Mouse (Mus musculus) brown adipose tissue, adult 24 weeks (tissue): ENCODE data around the gene Abcc9. TPM values are rescaled to one million over a fixed set of nuclear protein-coding genes. Genes with fewer than 3 reads are reported as not detected.
A peak's percentile ranks its signal among the peaks of the same experiment; 100 is the strongest.

Experiments
- H3K27ac ChIP-seq: fragments of 200-500 bp; replicated peaks from 2 replicates; pipeline ENCODE4 v1.5.1; 2012; ENCODE audit warnings: low read depth, mild to moderate bottlenecking, low read length
- H3K4me1 ChIP-seq: fragments of 200-500 bp; 2 replicates; pipeline ENCODE4 v1.6.1; 2012; ENCODE audit warnings: low read length, mixed read lengths; ENCODE audit not compliant: control insufficient read depth, insufficient read depth, insufficient read length
- H3K4me3 ChIP-seq: fragments of 200-500 bp; 2 replicates; pipeline ENCODE4 v1.5.1; 2012; ENCODE audit warnings: low read depth, mild to moderate bottlenecking, low read length, moderate library complexity; ENCODE audit not compliant: insufficient read depth
- polyA plus RNA-seq: library from polyadenylated mRNA; stranded (reverse); fragments of >200 nt; gene quantifications from 2 replicates; pipeline ENCODE4 v1.2.4, GENCODE M21; 2012; ENCODE audit not compliant: missing spikeins, insufficient read depth, insufficient read length

Gene Abcc9
- polyA plus RNA-seq, 1 experiment = 9.4 TPM

DNA sequence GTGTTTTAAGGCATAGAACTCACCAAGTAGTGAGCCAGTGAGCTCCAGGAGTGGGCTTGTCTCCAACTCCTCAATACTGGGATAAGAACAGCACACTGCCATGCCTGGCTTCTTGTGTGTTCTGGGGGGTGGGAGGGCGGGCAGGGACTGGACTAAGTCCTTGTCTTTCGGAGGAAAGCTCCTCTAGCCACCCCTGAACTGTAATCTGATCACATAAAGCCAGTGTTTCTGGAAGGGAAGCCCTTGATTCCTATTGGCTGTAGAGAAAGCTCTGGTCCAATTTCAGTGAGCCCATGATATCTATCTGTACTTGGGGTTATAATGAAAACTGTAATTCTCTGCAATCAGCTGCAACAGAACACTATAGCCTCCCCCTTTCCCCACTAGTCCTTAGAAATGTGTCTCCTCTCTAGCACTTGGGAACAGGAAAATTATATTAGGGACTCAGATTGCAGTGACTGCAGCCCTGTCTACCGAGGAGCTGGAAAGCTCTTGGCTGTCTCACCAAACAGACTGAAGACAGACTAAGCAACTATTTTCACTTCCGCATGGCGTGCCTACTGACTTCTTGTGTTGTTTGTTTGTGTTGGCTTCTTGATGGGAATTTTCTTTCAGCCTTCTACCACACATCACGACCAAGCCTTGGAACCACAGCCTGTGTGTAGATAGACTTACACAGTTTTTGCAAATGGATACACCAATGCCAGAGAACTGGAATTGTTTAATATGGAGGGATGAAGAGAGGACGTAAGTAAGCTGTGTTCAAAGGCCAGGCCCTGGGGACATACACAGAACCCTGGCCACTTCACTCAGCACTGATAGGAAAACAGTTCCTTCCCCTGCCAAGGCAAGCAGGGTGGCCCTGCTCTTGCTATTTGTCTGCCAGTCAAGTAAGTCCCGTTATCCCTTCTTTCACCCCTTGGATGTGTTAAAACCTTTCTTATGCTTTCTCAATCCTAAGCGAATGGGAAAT lies 92.4 kb downstream of the Abcc9 start:
- no peak overlapping the region for H3K27ac ChIP-seq
- H3K4me3 ChIP-seq = no peak overlapping the region
- no peaks in the 10 kb centered on the region for H3K4me1 ChIP-seq

DNA sequence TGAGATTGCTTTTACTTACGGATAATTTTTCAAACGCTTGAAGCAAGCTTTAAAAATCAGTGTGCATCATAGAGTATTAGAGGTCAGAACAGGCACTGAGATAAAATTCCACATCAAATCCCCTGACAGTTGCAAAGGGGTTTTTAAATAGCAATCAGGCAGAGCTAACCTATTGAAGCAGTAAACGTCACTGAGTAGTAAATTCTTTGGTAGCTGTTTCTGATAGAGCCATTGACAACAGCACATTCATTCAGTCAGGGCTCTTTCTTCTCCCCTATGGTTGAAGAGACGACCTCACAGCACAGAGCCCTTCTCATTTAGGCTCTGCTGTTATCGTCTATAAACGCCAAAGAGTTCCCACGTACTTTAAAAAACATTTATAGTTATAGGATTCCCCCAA lies 95.0 kb downstream of the Abcc9 start:
- Histone ChIP-seq H3K4me3 (no peak overlapping the region), H3K4me1 (no peaks in the 10 kb centered on the region), H3K27ac (no peak overlapping the region)

DNA sequence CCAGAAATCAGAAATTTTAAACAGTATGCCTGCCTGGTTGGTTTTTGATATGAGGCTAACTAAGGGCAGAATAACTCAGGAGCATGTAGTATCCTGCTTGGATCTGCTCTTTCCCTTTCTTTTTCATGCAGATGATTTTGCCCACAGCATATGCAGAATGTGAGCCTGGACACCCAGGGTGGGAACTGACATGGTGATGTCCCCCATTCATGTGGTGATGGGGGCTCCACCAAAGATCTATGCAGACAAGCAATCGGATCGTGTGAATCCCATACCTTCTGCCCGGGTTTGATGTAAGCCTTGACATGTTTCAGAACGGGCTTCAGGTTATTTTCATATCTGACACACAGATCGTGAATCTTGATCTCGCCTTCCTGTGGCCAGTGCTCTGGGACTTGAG lies 99.3 kb downstream of the Abcc9 start:
- no peak overlapping the region for H3K27ac ChIP-seq
- no peaks in the 10 kb centered on the region for H3K4me1 ChIP-seq
- no peak overlapping the region for H3K4me3 ChIP-seq

DNA sequence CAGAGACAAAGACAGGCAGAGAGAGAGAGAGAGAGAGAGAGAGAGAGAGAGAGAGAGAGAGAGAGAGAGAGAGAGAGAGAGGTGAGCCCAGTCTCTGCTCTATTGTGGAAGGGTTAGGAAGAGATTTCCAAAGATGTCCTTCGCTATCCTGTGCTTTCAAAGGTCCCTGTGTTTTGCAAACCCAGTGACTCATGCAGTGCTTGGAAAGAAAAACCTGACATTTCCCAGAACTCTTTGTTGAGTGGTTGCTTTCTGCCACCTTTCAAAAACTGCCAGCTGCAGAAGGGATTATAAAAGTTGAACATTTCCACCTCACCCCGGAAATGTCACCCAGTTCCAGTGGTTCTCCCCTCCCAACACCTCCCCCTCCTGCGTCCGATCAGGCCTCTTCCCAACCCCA lies 123.3 kb downstream of the Abcc9 start:
- H3K4me3 ChIP-seq = no peak overlapping the region
- no peaks in the 10 kb centered on the region for H3K4me1 ChIP-seq
- H3K27ac ChIP-seq = no peak overlapping the region

DNA sequence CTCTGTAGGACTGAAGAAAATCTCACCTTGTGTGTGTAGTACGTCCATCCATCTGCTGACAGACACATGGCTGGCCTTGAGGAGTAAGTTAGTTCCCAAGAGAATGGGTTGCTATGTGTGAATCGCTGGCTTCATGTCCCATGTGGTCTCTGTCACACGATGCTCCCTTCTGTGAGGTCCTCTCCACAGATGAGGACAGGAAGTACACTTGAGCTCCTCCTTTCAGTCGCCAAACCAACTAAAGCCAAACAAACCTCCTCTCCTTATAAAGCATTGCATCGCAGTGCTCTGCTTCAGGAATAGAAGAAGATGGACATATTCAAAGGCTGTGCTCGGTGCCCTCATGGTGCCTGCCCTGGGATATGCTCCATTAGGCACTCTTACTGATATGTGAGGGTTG lies 124.3 kb downstream of the Abcc9 start:
- Histone ChIP-seq H3K27ac (no peak overlapping the region), H3K4me3 (no peak overlapping the region), H3K4me1 (no peaks in the 10 kb centered on the region)

DNA sequence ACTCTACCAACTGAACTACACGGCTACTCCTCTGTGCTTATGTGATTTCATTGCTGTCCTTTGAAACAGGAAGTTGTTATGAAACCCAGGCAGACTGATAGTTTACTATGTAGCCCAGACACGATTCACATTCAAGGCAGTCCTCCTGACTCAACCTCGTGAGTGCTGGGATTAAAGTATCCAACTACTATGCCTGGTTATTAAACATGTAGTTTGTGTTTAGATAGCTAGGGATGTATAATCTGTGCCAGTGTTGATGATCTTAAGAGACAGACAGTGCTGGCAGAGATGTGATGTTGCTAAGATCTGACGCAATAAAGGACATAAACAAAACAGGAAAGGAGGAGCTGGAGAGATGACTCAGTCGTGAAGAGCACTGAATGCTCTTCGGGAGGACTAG lies 129.2 kb downstream of the Abcc9 start:
- Histone ChIP-seq H3K27ac (0 out of 2 replicates have a peak overlapping the region, but pooled peaks have one; percentile 4), H3K4me3 (no peak overlapping the region), H3K4me1 (no peaks in the 10 kb centered on the region)

DNA sequence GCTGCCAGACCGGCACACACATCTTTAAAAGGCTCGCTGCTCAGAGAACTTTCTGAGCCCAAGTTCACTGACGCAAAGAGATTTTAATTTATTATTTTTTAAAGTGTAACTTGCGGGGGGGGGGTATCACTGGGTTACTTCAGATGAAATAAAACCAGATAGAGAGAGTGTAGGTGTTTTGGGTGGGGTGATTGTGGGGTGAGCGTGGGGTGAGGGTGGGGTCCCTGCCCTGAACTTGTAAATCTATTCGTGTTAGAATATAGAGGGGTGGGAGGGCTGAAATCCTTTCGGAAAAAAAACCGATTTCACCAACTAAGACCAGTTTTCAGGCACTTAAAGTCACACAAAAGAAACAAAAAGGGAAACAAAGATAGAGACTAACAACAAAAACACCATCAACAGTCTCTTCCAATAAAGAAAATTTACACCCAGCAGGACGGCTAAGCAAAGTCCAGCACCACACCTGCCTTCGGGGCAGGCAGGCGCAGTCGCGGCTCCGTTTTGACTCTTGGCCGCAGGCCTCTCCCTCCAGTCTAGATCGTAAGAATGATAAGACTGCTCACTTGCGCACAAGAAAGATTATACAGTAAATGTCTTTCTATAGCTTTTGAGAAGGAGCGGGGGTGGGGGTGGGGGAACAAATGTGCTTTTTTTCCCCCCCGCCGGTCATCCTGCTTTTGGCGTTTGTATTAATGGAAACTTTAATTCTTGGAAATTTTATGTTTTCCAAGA lies 130.3 kb downstream of the Abcc9 start:
- peak overlapping the region; percentile 61 for H3K4me3 ChIP-seq
- no peaks in the 10 kb centered on the region for H3K4me1 ChIP-seq
- H3K27ac ChIP-seq = peak overlapping the region; percentile 71

DNA sequence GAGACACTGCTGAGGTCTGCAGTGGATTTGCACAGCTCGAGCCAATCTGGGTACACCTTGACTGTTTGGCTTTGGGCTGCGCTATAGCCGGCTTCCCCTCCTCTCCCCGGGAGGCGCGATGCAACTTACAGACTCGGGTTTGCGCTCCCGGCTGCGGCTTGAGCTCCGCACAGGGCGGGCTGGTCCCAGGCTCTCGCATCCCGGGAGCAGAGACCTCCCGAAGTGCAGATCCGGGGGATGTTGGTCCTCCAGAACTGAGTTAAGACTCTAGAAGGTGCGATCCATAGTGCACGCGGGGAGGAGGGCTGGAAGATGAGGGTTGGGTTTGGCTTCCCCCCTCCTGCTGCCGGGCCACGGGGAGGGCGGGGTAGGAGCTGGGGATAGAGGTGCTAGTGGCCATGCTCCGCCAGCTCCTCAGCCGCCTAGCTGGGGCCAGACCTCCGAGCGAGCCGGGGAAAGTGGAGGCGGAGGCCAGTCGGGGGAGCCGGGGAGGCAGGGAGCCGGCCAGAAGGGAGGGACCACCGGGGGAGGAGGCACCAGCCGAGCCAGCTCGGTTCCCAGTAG lies 131.0 kb downstream of the Abcc9 start, which contains the start of gene Kcnj8:
TSS of gene Kcnj8 (minus strand) at position 560 of the 564 bp plus-strand sequence.
- no peaks in the 10 kb centered on the region for H3K4me1 ChIP-seq
- H3K4me3 ChIP-seq = peak within 1 kb of the TSS; percentile 61
- peak within 1 kb of the TSS; percentile 71 for H3K27ac ChIP-seq

DNA sequence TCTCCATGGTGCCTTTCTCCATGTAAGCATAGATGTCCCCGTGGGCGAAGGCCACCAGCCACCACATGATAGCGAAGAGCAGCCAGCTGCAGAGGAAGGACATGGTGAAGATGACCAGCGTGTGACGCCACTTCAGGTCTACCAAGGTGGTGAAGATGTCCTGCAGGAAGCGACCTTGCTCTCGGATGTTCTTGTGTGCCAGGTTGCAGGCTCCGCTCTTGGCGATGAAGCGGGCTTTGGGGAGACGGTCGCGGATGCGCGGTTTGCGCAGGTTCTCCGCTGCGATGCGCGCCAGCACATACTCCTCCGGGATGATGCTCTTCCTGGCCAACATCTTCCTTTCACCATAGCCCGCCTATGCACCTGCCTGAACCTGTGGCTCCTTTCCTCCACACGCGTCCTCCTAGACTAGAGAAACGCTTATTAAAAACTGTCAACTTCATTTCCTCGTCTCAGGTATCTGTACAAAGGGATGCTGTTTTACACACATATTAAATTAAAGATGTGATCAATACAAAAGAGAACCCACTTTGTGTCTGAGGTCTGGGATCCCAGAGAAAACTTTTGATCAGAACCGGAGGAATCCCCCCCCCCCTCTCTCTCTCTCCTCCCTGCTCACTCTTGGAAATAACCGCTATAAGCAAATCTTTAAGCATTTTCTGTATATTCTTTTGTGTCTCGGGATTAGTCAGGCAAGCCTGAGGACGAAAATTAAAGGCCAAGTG lies 131.9 kb downstream of the Abcc9 start:
- Histone ChIP-seq H3K27ac (peak overlapping the region; percentile 40), H3K4me3 (peak overlapping the region; percentile 26), H3K4me1 (no peaks in the 10 kb centered on the region)

DNA sequence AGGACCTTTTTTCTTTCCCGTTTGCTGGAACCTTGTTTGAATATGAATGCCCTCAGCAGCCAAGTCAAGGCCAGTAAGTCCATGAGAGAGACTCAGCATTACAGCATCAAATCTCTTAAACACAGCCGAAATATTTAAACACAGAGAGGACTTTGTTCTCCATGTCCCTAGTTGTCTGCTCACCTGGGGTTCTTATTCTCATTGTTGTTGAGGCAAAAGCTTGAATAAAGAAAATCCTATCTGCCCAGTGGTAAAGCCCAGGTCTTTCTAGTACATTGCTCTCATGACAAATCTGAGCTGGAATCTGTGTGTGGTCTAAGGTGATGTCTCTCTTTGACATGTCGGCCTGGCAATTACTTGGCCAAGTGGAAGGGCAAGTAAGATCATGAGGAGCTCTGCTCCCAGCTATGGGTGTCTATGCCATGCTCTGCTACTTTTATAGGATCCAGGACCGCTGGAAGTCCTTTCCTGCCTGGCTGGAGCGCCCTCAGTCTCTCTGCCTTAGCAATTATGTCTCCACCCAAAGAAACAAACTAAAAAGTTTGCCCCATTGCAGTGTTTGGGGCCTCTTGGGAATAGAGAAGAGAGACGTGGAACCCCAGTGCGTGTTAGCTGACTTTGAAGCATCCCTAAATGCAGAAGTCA lies 133.3 kb downstream of the Abcc9 start:
- Histone ChIP-seq H3K27ac (peak overlapping the region; percentile 70), H3K4me1 (no peaks in the 10 kb centered on the region), H3K4me3 (peak overlapping the region; percentile 14; the same call in 1 of the 2 replicates)

DNA sequence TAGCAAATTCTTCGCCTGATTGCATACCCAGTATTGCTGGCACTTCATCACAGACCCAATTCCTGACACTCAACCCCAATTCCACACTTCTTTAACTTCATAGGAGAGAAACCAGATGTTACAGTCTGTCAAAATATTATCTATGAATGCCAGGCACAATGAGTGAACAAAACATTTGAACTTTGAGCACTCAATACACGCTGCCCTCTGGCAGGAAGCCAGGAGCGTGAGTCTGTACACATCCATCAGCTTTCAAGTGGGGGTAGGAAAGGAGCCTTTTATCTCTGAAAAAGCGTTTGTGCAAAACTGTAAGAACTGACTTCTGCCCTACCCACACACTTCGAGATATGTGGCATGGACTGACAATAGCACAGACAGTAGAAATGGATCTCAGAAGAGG lies 134.7 kb downstream of the Abcc9 start:
- no peaks in the 10 kb centered on the region for H3K4me1 ChIP-seq
- peak overlapping the region; percentile 24 for H3K4me3 ChIP-seq
- H3K27ac ChIP-seq = peak overlapping the region; percentile 54; the same call in 1 of the 2 replicates

DNA sequence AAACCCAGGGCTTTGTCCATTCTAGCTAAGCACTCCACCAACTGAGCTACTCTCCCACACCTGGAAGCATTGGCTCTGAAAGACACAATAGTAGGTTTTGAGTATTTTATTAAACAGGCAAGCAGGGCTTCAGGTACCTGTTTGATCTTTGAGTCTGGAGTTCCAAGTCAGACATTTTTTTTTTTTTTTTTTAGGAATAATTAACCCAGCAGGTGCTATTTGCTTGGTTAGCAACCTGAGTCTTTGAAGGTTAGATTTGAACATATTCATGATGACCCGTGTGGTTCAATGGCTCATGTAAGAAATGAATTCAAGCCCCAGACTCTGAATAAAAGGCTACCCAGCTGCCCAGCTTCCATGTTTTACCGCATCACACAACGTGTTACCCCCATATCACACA lies 137.4 kb downstream of the Abcc9 start:
- Histone ChIP-seq H3K27ac (no peak overlapping the region), H3K4me1 (no peaks in the 10 kb centered on the region), H3K4me3 (no peak overlapping the region)

DNA sequence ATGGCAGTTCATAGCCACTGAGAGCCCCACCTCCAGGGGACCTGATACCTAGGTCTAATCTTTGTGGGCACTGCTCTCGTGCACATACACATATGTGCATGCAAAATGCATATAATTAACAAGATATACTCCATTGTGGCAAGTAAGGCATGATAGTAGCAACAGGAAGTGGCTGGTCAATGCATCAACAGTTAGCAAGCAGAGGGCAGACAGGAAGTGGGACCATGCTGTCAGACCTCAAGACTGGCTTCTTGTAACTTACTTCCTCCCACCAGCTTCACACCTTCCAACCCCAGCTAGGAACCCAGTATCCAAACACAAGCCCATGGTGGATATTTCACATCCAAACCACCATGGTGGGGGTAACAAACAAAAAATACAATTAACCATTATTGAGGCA lies 141.0 kb downstream of the Abcc9 start:
- H3K4me1 ChIP-seq = no peaks in the 10 kb centered on the region
- no peak overlapping the region for H3K4me3 ChIP-seq
- H3K27ac ChIP-seq = no peak overlapping the region
